Mouse (Mus musculus): ENCODE results near the gene Slc35g3.

DNA sequence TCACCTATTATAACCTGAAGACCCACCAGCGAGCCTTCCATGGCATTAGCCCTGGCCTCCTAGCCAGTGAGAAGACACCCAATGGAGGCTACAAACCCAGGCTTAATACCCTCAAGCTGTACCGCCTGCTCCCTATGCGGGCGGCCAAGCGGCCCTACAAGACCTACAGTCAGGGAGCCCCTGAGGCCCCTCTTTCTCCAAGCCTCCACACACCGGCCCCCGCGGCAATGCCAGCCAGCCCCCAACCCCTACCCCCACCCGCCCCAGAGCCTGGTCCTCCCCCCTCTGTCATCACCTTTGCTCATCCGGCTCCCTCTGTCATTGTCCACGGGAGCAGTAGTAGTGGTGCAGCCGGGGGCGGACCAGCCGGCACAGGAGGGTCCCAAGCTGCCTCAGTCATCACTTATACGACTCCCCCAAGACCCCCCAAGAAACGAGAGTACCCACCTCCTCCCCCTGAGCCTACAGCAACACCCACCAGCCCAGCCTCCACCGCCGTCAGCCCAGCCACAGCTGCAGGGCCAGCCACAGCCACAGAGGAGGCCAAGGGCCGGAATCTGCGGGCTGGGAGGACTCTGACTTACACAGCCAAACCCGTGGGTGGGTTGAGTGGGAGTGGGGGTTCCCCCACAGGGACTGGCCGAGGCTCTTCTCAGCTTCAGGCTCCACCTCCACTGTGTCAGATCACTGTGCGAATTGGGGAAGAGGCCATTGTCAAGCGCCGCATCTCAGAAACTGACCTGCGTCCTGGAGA is 15.9 kb upstream of the Slc35g3 start:
- TF ChIP-seq MYOG (IDR thresholded peaks at IDR 0.05; ENCODE audit: control insufficient read depth in 1 of 3, insufficient read depth in 1 of 3, insufficient read length in 2 of 3, low read depth in 2 of 3) (no peak), POLR2A (IDR thresholded peaks at IDR 0.05; ENCODE audit: insufficient read length, low read depth) (no peak), USF1 (IDR thresholded peaks at IDR 0.05; ENCODE audit: low read depth) (no peak), POLR2AphosphoS2 (IDR thresholded peaks at IDR 0.05; ENCODE audit: insufficient read length, low read depth) (no peak), MAX (IDR thresholded peaks at IDR 0.05; ENCODE audit: low read depth) (no peak), REST (IDR thresholded peaks at IDR 0.05; ENCODE audit: insufficient read depth, insufficient read length) (no peak)

Data from myocyte (in vitro differentiated cells).